Mouse (Mus musculus) retina, postnatal 7 days (tissue): Measurements from ENCODE around the gene Chl1.

Source experiments
- DNase-seq: peaks from one replicate; pipeline ENCODE4 v3.0.0-alpha.2; 2012; ENCODE audit warnings: low read depth, low spot score

Gene Chl1

DNA sequence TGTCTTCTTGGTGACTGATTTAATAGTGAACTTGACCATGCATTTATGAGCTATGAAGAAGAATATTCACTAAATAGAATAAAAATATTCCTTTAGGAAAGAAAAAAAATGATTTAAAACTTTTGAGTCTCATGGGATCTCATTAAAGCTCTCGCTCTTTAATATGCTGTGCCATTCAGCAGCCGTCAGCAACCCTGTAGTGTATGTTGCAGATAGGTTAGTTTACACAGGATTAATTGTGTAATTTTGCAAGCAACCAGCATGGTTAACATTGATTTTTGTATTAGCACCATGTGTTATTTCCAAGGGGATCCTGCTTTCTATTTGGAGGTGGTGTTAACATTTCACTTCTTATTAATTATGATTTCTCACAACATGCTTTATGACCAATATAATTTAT lies 32.2 kb downstream of the Chl1 start:
- no peak for DNase-seq

- DNase-seq, result no peak
These were observed 33.4 kb downstream of the Chl1 start for GRCm38 (mm10) chr6:103543753-103544152.

DNA sequence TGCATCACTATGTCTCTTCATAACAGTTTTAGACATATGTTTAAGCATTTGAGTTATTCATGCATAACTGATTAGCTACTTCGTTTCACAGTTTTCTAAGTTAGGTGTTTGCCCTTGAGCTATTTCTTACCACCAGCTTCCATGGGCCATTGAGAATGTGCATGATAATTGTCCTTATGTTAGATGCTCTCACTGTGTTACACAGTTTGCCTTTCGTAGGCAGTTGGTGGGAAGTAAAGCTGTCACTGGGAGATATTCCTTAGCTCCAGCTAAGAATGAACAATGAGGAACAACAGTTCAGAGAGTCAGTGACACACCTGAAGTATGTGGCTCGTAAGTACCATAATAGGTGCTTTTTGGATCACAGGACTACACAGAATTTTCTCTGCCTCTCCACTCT lies 35.9 kb downstream of the Chl1 start:
- DNase-seq, result no peak

GRCm38 (mm10) chr6:103549929-103550328 lies 39.5 kb downstream of the Chl1 start:
- DNase-seq, result no peak

DNA sequence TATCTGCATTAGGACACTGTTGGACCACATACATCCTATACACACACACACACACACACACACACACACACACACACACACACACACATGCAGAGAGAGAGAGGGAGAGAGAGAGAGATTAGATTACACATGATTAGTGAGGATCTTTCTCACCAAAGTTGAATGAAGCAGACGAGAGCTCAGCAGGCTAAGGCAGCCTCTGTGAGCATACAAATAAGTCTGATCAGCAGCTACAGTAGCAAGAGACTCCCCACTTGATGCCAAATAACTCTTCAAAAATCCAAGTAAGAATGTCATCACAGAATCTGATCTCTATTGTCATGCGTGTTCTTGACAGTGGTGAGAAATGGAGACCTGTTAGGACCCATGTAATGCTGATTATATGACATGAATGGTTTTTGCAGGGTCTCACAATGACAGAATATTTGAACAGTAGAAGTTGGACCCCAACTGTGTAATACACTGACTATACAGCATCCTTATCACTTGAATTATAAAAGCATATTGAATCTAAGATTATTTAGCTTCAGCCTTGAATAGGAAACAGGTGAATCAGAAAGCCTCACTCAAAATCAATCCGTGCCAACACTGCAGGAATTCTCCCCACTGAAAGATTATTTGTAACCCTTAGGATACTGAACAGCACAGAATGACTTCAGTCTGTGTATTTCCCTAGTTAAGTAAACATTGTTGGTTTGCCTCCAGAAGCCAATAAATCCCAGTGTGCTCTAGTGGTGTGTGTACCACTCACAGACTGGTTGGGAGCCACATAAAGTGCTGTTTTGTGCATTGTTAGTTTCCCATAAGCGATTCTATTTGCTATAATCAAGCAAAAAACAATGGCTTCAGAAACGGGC lies 47.9 kb downstream of the Chl1 start:
- no peak for DNase-seq

GRCm38 (mm10) chr6:103558894-103559225 lies 48.5 kb downstream of the Chl1 start:
- no peak for DNase-seq

- DNase-seq, result no peak
These were observed 49.0 kb downstream of the Chl1 start for GRCm38 (mm10) chr6:103559344-103559743.

DNA sequence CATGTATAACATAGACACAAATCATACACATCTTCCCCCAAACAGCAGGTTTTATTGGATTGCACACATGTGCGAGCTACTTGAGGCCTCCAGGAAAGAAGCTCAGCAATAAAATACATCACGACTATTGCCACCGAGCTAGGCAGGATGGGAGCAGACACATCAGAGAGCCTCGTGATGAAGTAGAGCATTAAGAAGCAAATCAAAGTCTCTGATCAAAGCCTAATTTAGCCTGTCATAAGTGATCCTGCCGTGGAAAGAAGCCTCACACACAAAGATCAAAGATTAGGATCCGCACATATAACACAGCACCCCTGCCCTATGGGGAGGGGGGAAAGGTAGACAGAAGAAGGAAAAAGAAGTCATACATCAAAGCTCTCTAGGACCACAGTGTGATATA lies 54.4 kb downstream of the Chl1 start:
- no peak for DNase-seq

DNA sequence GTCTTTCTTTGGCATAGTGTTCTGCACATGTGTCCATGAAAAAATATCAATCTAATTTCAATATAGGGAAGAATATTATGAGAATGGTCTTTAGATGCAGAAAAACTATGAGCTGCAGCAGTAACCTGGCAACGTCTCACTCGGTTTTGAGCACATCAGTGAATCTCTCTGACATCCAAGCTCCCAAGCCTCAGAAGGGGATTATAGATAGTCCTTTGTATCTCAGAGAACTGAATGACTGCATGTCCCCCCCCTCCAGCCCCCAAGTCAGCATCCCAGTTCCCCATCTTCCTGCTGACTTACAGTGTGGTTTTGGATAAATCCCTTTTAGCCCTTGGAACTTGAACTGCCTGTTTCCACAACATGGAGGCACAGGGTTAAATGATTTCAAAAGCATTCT lies 56.9 kb downstream of the Chl1 start:
- no peak for DNase-seq

- no peak for DNase-seq
These were observed 62.3 kb downstream of the Chl1 start for GRCm38 (mm10) chr6:103572659-103573058.

GRCm38 (mm10) chr6:103584224-103584623 lies 73.8 kb downstream of the Chl1 start:
- DNase-seq, result no peak

DNA sequence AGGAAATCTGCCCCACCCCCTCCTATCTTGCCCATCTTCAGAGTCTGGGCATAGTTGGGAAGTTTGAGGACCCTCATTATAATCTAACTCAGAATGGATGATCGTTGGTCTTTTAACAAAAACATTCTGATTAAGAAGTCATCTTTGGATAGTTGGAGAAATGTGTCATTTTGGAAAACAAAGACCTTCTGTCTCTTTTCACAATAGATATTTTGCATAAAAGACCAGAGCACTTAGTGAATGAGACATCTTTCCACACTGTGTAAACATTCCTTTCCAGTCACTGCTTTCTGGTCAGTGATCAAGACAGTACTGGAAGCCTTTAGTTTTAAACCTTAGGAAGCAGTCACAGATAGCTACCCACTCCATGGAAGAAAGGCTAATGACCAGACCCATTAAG lies 75.3 kb downstream of the Chl1 start:
- no peak for DNase-seq

GRCm38 (mm10) chr6:103586081-103586480 lies 75.7 kb downstream of the Chl1 start:
- DNase-seq, result no peak

- DNase-seq, result no peak
These were observed 91.7 kb downstream of the Chl1 start for GRCm38 (mm10) chr6:103602070-103602469.

- no peak for DNase-seq
These were observed 100.3 kb downstream of the Chl1 start for GRCm38 (mm10) chr6:103610656-103611055.

DNA sequence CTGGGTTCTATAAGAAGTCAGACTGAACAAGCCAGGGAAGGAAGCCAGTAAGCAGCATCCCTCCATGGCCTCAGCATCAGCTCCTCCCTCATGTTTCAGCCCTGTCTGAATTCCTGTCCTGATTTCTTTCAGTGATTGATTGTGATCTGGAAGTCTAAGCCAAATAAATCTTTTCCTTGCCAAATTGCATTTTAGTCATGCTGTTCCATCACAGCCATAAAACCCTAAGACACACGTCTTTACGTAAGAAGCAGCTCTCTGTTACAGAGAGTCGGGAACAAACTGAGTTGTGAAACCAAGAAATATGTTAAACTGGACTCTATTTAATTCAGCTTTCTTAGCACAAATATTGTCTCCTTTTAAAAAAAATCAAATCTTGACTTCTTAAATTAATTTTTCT lies 102.2 kb downstream of the Chl1 start:
- no peak for DNase-seq

DNA sequence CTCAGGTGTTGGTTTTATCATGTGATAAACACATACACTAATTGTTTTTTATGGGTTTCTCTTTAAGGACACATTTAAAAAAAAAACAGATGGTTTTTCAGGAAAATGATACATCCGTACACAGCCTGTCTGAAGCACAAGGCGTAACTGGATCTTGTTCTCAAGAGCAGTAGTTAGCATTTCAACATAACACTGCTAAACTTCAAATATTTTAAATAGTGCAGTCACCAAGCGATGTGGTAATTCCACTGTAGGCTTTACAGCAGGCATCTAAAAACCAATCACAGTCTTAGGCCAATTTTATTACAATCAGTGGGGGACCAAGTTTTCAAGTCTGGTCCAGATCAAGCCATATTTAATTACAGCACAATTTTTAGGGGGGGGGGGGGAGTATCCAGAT lies 103.3 kb downstream of the Chl1 start:
- DNase-seq, result no peak

DNA sequence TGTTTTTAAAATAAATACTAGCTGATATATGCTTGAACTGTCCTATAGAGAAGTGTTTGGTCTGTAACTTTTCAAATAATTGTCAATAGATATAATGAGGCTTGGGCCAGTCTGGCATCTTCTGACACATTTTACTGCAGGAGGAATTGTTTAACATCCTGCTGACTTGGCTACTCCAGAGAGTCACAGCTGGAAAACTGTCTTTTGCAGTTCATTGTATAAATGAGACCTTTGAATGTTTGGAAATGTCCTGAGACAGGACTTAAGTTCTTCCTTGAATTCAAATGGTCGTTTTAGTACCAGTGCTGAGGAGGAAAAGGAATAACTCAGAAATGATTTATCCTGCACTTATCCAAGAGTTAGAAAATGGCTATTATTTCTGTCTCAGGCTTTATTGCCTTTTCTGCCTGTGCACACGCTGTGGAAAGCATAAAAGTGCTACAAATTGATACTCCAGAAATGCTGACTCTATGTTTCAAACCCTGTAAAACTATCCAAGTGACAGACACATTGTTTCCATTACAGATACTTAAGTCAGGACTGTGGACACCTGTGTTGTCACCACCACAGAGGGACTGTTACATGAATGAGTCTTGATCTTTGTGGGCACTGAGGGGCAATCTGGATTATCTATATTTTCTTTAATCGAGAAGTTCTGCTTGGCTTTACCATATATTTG lies 105.7 kb downstream of the Chl1 start:
- DNase-seq, result no peak

DNA sequence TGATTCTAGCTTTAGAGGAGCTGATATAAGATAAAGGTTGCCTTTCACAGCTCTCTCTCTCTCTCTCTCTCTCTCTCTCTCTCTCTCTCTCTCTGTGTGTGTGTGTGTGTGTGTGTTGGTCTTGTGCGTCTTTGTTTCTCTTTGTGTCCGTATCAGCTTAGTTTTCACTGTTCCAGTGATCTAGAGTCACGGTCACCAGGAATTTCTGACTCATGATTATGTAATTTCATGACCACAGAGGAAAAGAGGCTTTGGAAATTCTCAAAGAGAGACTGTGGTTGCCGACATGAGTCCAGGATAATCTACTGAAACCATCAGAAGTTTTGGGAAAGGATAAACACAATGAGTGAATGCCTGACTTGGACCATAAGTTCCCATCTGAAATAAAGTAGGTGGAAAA lies 110.5 kb downstream of the Chl1 start:
- no peak for DNase-seq

DNA sequence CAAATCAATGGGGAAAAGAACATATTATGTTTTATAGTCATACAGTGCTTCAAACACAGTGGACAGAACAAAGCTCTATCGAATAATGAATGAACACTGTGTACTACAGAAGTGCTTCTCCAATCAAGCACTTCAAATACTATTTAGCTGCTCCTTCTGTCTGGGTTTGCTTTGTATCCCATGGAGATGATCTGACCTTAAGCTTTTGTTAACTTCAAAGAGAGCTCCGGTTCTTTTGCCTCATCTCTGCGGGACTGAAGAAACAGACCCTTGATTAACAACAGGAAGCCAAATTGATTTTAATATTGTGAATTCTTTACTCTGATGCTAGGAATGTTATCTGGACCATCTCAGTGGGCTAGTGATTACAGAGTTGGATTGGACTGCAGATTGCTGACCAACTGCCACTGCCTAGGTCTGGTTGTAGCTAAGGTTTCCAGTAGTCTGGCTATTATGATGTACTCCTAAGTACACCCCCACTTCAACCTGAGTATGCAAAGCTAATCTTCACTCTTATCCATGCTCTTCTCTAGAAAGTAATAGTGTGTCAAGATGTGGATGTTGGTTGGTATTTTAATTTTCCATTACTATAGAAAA lies 111.8 kb downstream of the Chl1 start:
- DNase-seq, result no peak

GRCm38 (mm10) chr6:103632856-103633255 lies 122.5 kb downstream of the Chl1 start:
- DNase-seq, result no peak

- no peak for DNase-seq
These were observed 146.4 kb downstream of the Chl1 start for GRCm38 (mm10) chr6:103656778-103657177.

GRCm38 (mm10) chr6:103659173-103659572 lies 148.8 kb downstream of the Chl1 start:
- no peak for DNase-seq
